Mouse (Mus musculus) liver, postnatal 0 days (tissue): ENCODE measurements around the gene Ttc26.

Experiments used
- CTCF ChIP-seq: sonication (generic); IDR thresholded peaks from 2 replicates; pipeline ENCODE4 v1.5.1; 2016; ENCODE audit warnings: antibody characterized with exemption, low read depth
- EP300 ChIP-seq: IDR thresholded peaks from 2 replicates; pipeline ENCODE4 v1.6.1; 2016; ENCODE audit warnings: antibody characterized with exemption, low read depth, mild to moderate bottlenecking

GRCm38 (mm10) chr6:38352451-38352850, 28.8 kb upstream of the Ttc26 start:
- TF ChIP-seq CTCF = no peak
- no peak for TF ChIP-seq EP300
